Mouse (Mus musculus): ENCODE measurements around the gene Mns1.
"Not testable (repeated sequence)": the region's sequence is repeated elsewhere in the genome, so short reads cannot be mapped to it uniquely, and the experiment has no call there.

Gene Mns1

GRCm38 (mm10) chr9:72425300-72425850 is 12.4 kb upstream of the Mns1 start:
- no peak for DNase-seq (ENCODE audit: extremely low read depth, low read depth, low spot score)

DNA sequence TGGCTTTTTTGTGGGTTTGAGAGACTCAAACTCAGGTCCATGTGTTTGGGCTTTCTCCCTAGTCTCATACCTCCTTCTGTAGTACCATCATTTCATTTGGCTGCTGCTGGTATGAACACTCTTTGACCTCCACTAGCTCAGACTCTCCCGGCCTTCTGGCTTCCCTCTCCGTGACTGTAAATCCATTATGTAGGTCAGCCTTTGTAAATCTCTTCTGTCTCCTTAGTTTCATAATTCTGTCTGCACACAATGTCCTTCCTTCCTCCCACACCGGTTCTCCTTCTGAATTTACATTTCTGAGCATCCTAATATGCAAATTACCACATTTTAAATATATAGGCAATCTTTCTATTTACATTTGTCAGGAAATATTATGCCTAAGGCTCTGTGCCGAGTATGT is 9.9 kb upstream of the Mns1 start:
- no peak for DNase-seq (ENCODE audit: extremely low read depth, low read depth, low spot score)

GRCm38 (mm10) chr9:72434876-72435275 is 2.9 kb upstream of the Mns1 start:
- DNase-seq (ENCODE audit: extremely low read depth, low read depth, low spot score), result no peak

DNA sequence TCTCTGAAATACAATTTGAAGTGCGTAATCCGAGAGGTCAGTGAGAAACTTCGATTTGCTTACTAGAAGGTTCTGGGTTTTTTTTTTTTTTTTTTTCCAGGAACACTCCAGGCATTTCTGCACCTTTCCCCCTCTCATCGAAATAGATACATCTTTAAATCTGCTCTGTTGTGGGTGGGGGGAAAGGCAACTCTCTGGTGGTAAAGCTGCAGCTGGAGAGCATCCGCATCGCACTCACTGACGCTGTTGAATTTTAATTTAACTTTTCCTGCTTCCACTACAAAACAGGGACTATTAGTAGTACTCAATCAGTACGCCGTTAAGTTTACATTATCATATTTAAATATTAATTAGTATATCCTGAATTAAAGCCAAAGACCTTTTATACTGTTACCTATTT is 938 bp downstream of the Mns1 start:
- no peak for DNase-seq (ENCODE audit: extremely low read depth, low read depth, low spot score)

- no peak for DNase-seq (ENCODE audit: extremely low read depth, low read depth, low spot score)
Measured at GRCm38 (mm10) chr9:72440358-72440757, 2.5 kb downstream of the Mns1 start.

- DNase-seq (ENCODE audit: extremely low read depth, low read depth, low spot score), result no peak
Measured at GRCm38 (mm10) chr9:72440948-72441926, 3.4 kb downstream of the Mns1 start.

DNA sequence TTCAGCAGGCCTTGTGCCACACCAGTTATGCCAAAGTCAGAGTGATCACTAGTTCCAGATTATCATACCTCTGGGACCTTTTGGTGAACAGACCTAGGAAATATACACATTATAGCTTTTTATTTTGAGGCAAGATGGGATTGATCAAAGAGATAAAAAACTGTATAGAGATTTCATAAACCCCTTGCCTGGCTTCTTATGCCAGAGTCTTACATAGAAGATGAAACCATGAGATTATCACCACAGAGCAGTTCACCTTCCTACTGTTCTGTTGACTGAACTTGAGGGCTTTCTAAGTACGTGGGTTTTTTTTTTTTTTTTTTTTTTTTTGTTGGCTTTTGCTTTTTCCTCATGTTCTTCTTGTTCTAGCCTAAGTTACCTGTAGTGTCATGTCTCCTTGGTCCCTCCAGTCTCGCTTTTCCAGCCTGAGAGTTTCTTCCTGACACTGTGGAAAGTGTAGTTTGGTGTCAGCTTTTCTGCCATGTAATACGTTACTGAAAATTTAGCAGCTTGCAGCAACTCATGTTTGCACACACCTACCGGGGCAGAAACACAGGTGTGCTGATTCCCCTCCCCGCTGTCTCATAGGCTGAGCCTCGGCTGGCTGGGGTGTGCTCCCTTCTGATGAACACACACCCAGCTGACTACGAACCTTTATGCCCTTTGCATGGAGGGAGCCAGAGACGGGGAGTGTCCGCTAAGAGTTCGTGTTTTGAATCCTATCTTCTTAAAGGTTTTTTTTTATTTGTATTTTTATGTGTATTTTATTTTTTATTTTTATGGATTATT is 4.3 kb downstream of the Mns1 start:
- no peak for DNase-seq (ENCODE audit: extremely low read depth, low read depth, low spot score)

- DNase-seq (ENCODE audit: extremely low read depth, low read depth, low spot score), result no peak
Measured at GRCm38 (mm10) chr9:72448026-72448425, 10.2 kb downstream of the Mns1 start.

DNA sequence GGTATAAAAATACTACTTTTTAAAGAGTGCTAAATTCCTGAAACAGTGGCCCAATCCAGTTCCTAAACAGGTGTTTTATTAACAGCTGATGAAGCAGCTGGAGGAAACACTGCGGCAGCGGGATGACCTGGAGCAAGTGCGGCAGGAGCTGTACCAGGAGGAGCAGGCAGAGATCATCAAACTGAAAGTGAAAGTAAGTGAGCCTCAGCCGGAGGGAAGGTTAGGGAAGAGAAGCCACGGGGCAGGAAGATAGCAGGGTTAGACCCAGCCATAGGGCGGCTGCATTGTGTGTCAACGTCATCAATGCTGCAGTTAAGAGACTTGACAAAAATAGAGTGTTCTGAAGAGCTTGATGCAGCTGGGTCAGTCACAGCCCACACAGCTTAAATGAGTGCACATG is 11.6 kb downstream of the Mns1 start:
- no peak for DNase-seq (ENCODE audit: extremely low read depth, low read depth, low spot score)

- DNase-seq (ENCODE audit: extremely low read depth, low read depth, low spot score), result no peak
Measured at GRCm38 (mm10) chr9:72449841-72450240, 12.0 kb downstream of the Mns1 start.

GRCm38 (mm10) chr9:72450363-72450762 is 12.6 kb downstream of the Mns1 start:
- DNase-seq (ENCODE audit: extremely low read depth, low read depth, low spot score), result no peak

- DNase-seq (ENCODE audit: extremely low read depth, low read depth, low spot score), result no peak
Measured at GRCm38 (mm10) chr9:72451111-72451510, 13.3 kb downstream of the Mns1 start.

GRCm38 (mm10) chr9:72454281-72454680 is 16.5 kb downstream of the Mns1 start:
- not testable (repeated sequence) for DNase-seq (ENCODE audit: extremely low read depth, low read depth, low spot score)

GRCm38 (mm10) chr9:72456374-72456773 is 18.6 kb downstream of the Mns1 start:
- no peak for DNase-seq (ENCODE audit: extremely low read depth, low read depth, low spot score)

DNA sequence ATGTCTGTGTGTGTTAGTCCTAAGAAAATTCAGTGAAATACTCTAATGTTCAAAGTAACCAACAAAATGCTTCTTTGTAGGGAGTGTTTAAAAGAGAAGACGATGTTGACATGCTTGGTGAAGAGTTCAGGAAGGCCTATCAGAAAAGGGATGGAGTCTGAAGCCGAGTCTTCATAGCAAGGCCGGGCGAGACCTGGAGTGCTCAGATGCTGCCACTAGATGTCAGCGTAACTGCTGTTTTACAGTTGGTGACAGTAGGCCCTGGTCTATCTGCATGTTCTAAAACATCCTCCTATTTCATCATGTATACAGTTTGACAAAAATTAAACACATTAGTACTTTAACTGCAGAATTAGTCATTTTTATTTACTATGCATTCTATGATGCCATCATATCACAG is 20.4 kb downstream of the Mns1 start:
- DNase-seq (ENCODE audit: extremely low read depth, low read depth, low spot score), result no peak

DNA sequence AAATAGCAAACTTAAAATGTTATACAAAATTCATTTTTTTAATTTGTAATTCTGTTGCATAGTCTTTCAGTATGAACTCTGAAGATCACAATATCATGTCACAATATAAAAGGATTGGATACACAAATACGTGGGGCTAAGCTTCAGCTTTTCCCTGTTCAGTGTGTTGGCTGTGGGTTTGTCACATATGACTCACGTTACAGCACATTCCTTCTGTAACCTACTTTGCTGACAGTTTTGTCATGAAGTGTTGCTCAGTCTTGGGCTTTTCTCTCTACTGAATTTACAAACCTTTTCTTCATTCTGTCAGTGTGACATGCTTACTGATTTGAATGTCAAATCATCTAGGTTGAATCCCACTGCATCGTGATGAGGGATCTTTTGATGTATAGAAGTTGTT is 21.9 kb downstream of the Mns1 start:
- no peak for DNase-seq (ENCODE audit: extremely low read depth, low read depth, low spot score)

GRCm38 (mm10) chr9:72460767-72461166 is 23.0 kb downstream of the Mns1 start:
- no peak for DNase-seq (ENCODE audit: extremely low read depth, low read depth, low spot score)

- DNase-seq (ENCODE audit: extremely low read depth, low read depth, low spot score), result no peak
Measured at GRCm38 (mm10) chr9:72462427-72462826, 24.6 kb downstream of the Mns1 start.

DNA sequence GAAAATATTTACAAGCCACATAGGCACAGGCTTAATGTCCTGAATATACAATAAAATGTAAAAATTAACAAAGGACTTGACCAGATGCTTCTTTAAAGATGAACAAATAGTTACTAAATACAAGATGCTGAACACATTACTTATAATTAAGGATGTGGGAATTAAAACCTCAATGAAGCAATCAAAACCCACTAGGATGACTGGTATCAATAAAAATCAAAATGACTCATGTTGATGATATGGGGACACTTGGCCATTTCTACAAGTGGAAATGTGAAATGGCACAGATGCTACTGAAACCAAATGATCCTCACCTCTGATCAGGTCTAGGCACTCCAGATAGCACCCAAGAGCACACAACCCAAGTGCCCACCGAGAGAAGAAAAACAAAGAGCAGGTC is 27.0 kb downstream of the Mns1 start:
- DNase-seq (ENCODE audit: extremely low read depth, low read depth, low spot score), result no peak

DNA sequence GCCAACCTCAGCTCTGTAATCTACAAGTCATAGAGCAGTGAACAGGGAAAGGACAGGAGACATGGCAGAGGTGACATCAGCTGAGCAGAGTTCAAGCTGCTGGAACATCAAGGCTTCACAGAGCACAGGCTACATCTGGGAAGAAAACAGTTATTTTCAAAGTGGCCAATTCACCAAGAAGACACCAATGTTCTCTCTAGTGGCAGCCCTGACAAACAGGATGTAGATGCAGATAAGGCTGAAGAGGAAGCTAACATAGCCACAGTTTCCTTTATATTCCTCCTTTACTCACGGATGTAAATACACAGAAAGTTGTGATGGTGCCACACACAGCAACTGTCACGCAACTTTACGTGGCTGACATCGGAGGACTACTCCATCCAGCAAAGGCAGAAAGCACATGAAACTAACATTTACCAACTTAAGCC is 28.0 kb downstream of the Mns1 start:
- DNase-seq (ENCODE audit: extremely low read depth, low read depth, low spot score), result no peak

DNA sequence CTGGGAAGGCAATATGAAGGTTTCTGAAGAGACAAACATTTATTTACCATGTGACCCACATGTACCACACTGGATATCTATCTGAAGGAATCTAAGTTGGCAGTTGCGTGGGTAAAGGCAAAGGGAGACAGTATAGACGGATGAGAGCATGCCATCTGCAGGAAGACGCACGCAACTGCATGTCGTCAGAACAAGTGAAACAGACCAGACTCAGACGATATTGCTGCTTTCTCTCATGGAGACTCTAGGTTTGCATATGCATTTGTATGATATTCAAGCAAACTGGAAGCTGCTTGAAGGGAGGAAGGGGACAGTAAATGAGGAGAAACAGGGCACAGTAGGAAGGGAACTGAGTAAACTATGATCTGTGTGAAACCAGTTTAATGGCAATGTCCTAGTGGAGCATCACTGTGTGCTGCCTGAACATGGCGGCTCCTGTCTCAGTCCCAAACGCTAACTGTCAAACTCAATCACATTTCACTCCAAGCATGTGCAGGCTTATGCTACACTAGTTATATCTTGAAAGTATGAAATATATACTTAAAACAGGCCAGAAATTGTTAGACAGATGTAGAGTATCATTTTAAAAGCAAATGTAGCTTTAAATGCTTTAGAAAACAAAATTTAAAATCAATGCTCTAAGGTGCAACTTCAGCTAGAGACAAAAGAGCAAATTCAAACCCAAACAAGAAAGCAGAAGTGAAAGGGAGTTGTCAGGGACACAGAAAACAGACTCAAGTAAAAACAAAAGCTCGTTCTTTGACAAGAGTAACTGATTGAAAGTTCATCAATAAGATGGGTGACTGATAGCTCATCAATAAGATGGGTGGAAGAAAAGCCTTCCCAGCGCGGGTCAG is 30.0 kb downstream of the Mns1 start:
- DNase-seq (ENCODE audit: extremely low read depth, low read depth, low spot score), result no peak

Measured in fat pad, adult 2 months (tissue).